Mouse (Mus musculus) lung, postnatal 0 days (tissue): ENCODE results near the gene Cdv3.

Experiments
- CTCF ChIP-seq: IDR thresholded peaks from 2 replicates; pipeline ENCODE4 v1.5.1; 2016; ENCODE audit warnings: antibody characterized with exemption, mild to moderate bottlenecking
- EP300 ChIP-seq: IDR thresholded peaks from 2 replicates; pipeline ENCODE4 v1.6.1; 2016; ENCODE audit warnings: antibody characterized with exemption, mild to moderate bottlenecking, control low read depth

DNA sequence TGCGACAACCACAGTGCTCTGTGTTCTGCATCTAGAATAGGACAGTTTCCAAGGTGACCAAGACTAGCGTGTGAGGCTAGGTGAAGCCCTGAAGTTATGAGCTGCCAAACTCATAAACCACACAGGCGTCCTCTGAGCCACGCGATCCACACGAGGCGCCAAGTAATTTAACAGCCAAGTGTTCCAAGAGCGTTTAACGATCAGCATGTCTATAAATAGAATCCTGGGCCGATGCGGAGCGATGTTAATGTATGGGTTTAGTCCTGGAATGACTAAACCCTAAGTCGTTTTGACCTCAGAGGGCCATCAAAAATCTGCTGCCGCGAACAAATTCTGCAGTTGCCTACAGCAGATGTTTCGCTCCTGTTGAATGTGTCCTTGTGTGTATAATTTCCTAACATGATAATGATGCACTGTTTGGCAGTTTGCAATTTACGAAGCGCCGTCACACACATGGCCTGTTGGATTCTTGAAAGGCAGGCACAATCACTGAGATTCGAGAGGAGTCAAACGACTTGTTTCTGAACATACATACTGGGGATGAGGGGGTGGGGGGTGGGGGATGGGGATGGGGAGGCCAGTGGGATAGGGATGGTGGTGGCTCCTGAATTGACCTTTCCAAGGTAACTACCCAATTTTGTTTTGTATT, 33.0 kb upstream of the Cdv3 start:
- TF ChIP-seq CTCF (no peak), EP300 (no peak)
